Mouse (Mus musculus) right cerebral cortex, adult 2 months (tissue): ENCODE results near the gene Pin4.

Source experiments
- DNase-seq, 2 experiments: peaks; one replicate each; pipeline ENCODE4 v3.0.0; 2021 to 2022; ENCODE audit warnings: low spot score in 2 of 2

The Pin4 gene

DNA sequence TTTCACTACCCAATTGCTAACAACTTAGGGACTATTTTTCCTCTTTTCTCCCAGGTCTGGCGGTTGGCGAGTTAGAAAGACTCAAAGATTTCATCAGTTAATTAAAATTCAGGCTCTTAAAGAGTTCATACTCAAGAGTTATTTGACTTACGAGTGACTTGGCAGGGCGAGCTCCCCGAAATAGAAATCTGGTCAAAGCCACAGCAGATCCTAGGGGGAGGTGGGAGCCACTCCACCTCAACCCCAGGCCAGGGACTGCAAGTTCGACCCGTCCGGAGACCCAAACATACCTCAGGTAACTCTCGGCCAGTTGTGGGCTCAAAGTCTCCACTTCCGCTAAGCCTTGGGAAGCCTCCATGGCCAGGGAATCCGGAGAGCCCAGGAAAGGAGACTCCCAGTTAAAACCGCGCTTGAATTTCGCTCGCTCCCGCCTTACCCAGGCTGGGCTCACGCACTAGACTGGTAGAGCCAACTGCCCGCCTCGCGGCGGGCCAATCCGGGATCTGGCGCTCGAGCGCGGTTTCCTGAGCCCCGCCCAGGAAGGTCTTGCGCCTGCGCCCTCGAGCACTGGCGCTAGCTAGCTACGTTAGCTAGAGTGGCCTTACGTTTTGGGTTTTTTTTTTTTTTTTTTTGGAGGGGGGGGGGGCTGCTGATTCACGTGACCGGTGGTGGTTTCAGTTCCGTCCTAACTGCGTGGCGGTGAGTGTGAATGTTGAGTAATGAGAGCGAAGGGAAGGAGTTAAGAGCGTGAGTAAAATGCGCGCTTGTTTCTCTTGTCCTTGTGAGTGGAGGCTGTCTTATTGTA, 37.6 kb downstream of the Pin4 start, which contains the start of gene Ercc6l:
Ercc6l (minus strand) TSS at position 474 of the 805 bp plus-strand sequence.
- peak; percentile 79 to 83 for DNase-seq

DNA sequence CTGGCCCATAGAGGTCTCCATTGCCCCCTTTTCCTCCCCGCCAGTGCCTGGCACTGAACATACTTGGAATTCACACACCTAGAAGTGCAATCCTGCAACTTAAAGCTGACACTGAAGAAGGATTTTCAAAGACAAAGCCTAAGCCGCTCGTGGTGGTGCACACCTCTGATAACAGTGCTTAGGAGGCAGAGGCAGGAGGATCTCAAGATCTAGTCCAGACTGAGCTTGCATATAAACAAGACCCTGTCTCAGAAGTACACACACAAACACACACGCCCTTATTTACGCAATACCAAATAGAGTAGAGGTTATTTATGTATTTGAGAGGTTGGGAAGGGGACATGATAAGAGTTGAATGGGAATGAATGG, 38.2 kb downstream of the Pin4 start:
- DNase-seq, result no peak

DNA sequence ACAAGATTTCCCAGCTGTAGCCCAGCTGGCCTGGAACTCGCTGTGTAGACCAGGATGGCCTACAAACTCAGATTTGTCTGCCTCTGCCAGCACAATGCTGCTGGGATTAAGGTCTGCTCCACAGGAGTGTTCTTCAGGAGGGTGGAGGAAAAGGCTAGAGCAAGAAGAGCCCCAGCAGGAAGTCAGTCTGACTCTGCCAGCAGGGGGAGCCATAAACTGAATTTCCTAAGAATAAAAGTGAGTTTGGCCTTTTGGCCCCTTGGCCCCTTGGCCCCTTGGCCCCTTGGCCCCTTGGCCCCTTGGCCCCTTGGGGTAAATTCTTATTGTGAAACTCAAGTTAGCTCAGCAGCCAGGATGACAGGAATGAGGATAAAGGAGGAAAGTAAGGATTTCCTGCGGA, 40.5 kb downstream of the Pin4 start:
- DNase-seq, result peak; percentile 10 to 20

DNA sequence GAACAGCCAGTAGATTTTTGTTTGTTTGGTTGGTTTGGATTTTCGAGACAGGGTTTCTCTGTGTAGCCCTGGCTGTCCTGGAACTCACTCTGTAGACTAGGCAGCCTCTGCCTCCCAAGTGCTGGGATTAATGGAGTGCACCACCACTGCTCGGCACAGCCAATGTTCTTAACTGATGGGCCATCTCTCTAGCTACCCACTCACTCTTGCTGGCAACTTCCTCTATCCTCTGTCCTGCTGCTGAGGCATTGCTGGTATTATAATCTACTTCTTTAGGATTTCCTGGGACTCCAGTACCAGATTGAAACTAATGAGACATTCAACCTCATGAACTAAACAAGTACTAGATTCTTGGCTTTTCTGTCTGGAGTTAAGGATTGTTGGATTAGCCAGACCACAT, 41.3 kb downstream of the Pin4 start:
- DNase-seq, result no peak

DNA sequence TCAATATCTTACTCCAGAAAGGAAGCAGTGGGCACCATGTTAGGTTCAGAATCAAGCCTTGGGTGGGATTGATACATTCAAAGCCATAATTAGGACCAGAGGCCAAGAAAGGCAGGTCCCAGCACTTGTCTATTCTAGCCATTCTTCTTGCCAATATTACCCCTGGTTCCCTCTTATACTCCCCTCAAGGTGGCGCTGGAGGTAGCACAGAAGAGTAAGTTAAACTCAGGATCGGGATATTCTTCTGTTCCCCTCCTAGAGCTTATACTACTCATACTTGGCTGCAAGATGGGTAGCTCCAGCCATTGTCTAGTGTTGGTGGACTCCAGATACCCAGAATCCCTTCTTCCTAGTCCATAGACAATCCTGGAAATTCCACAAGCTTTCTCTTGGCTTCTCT, 43.8 kb downstream of the Pin4 start:
- no peak for DNase-seq

DNA sequence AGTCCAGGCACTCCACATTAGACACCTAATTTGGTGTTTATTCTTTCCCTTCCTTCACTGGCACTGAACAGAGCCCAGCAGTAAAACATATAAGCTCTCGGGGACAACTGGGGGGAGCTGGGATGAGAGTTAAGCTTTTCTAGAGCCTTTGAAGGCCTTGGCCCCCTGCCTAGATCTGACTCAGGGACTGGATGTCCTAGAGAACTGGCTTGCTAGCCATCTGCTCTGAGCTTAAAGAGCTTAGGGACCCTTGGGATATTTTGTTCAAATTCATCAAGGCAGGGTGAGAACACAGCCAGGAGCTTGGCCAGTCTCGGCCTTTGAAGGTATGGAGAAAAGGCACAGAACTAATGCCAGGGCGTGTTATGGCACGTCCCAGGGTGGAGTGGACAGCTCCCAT, 44.3 kb downstream of the Pin4 start:
- no peak for DNase-seq

DNA sequence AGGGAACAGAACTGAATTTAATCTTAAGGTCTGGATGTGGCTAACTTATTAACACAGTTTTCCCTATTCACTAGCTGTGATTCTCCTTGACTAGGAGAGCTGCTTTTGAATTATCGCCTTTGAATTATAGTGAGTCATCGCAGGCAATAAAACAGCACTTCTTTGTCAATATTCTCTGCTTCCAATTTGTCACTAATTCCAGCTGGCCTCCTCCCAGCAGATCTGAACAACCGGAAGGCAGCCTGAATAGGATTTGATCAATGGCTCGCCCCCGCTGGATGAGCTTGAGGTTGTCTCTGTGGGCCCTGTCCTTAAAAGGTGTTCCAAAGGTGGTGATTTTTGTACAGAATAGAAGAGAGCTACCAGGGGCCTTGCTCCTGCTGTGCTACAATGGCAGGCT, 47.3 kb downstream of the Pin4 start:
- peak; percentile 11 to 17 for DNase-seq

DNA sequence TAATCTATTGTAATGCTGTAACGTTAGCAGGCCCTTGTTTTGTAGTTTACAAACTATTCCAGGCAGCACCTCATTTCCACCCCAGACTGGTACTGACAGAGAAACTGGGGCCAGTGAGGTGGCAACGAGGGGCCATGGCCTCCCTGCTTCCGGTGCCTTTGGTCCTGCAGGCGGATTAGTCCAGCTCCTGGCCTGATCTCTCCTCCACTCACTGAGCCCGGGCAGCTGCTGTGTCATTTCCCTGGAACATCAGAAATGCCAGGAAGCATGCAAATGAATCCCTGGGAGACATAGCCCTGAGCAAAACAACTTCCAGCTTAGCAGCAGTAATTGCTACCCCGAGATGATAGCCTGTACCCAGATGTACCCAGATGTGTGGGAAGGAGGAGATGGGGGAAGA, 47.7 kb downstream of the Pin4 start:
- no peak for DNase-seq

DNA sequence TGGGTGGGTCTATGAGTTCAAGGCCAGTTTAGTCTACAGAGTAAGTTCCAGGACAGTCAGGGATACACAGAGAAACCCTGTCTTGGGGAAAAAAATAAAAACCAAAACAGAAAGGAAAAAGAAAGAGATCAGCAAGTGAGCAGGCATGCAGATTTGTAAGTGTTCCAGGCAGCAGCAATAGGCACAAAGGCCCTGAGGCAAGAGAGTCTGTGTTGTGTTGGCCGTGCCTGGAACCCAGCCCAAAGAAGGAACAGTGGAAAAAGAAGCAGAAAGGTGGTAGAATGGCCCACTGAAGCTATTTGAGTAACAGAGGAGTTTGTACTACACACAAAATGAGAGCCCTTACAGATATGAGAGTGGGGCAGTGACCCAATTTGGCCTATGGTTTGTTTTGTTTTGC, 50.5 kb downstream of the Pin4 start:
- no peak for DNase-seq

DNA sequence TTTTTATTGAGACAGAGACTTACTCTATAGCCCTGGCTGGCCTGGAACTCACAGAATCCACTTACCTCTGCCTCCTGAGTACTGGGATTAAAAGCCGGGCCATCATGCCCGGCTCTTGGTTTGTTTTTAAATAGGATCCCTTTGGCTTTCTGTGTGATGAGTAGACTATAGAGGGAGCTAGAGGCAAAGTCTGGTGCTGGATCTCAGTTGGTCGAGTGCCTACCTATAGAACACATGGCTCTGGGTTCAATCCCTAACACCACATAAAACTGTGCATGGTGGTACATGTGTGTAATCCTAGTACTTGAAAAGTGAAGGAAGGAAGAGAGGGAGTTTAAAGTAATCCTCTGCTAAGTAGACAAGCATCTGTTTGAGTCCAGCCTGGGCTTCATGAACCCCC, 50.9 kb downstream of the Pin4 start:
- no peak for DNase-seq

DNA sequence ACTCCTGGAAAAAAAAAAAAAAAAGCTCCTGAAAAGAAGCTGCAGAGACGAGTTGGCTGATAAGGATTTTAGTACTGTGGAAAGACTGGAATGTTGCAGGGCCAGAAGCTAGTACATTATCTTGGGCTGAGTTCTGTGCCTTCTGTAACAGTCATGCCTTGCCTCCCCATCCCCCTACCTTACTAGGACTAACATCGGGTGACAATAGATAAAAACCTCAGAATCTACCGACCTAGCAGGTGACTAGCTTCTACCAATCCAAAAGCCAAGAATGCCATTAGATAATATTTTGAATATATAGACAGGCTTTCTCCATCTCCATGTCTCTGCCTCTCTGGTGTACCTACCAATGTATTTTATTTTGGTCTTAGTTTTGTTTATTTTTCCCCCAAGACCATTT, 51.7 kb downstream of the Pin4 start:
- no peak for DNase-seq

DNA sequence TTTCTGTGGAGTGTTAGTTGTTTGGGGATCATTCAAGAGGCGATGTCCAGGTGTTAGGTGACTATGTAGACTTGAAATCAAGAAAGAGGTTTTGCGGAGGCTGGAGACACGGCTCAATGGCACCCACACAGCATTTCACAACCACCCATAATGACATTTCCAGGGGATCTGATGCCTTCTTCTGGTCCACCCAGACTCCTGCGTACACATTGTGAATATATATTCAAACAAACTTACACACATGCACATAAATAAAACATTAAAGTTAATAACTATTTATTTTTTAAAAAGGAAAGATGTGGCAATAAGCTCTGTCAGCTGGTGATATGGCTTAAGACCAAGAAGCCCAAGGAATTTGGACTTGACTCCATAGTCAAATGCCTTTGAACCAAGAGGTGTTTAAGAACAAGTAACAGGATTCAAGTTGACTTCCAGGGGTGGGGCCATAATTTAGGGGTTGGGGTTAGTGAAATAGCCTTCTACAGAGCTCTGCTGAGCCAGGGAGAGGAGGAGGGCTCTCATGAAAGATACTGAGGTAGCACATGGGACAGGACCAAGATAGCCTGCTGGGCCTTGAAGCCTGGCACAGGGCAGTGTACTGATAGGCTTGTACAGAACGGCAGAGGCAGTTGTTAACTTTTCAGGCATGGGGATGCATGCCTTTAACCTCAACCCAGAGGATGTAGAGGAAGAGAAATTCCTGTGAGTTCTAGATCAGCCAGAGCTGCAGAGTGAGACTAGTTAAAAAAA, 56.5 kb downstream of the Pin4 start:
- DNase-seq, result no peak
